Mouse (Mus musculus) liver, embryonic 16.5 days (tissue): Measurements from ENCODE around the gene CK137956. TPM values are rescaled to one million over a fixed set of nuclear protein-coding genes. Genes with fewer than 3 reads are reported as not detected.

Experiments
- ATAC-seq: fragments of 200-750 bp; cut with Nextera tagmentation; 2 replicates; pipeline ENCODE4 v1.8.0; 2017; ENCODE audit warnings: low read depth, mild to moderate bottlenecking, moderate number of reproducible peaks, moderate library complexity
- H3K27ac ChIP-seq: fragments of 300-500 bp; sonication (generic); 2 replicates; pipeline ENCODE4 v1.5.1; 2014; ENCODE audit warnings: mild to moderate bottlenecking, low read length
- H3K27me3 ChIP-seq: fragments of 300-500 bp; sonication (generic); 2 replicates; pipeline ENCODE4 v1.6.1; 2014; ENCODE audit warnings: low read depth, low read length, mixed read lengths; ENCODE audit not compliant: control insufficient read depth, insufficient read depth
- H3K36me3 ChIP-seq: fragments of 300-500 bp; sonication (generic); 2 replicates; pipeline ENCODE4 v1.6.1; 2014; ENCODE audit warnings: mild to moderate bottlenecking; ENCODE audit not compliant: control insufficient read depth, insufficient read depth
- H3K4me1 ChIP-seq: fragments of 300-500 bp; sonication (generic); 2 replicates; pipeline ENCODE4 v1.6.1; 2014; ENCODE audit warnings: low read depth, low read length, mixed read lengths; ENCODE audit not compliant: control insufficient read depth
- H3K4me2 ChIP-seq: fragments of 300-500 bp; sonication (generic); 2 replicates; pipeline ENCODE4 v1.6.1; 2014; ENCODE audit warnings: low read depth, low read length, mixed read lengths
- H3K4me3 ChIP-seq: fragments of 300-500 bp; sonication (generic); 2 replicates; pipeline ENCODE4 v1.5.1; 2014; ENCODE audit warnings: low read depth, mild to moderate bottlenecking, low read length
- H3K9ac ChIP-seq: fragments of 300-500 bp; sonication (generic); 2 replicates; pipeline ENCODE4 v1.6.1; 2014; ENCODE audit warnings: low read depth, low read length
- H3K9me3 ChIP-seq: fragments of 300-500 bp; sonication (generic); replicated peaks from 2 replicates; pipeline ENCODE4 v1.6.1; 2016; ENCODE audit warnings: low read length; ENCODE audit not compliant: control insufficient read depth
- WGBS: fragments of 180-500 bp; shearing (Covaris S2); extraction: QIAGEN DNeasy Blood & Tissue Kit; methylation state at CpG from one replicate; pipeline ENCODE4 v1.1.7; 2014; ENCODE audit not compliant: insufficient replicate concordance; 5-methylcytosine and 5-hydroxymethylcytosine counted together
- polyA plus RNA-seq: library from polyadenylated mRNA; unstranded; fragments of >200 nt; fragmentation: Nextera tagmentation; extraction: Ambion mirVana; gene quantifications from 2 replicates; pipeline ENCODE4 v1.2.1, GENCODE M21; 2015

CK137956 gene
- polyA plus RNA-seq, 1 experiment from 2014 or later, result not detected

- no peak overlapping the region for H3K4me2 ChIP-seq
- no peak overlapping the region for H3K9ac ChIP-seq
- H3K4me1 ChIP-seq, result no peaks in the 10 kb centered on the region
- H3K9me3 ChIP-seq, result no peaks in the 10 kb centered on the region
- H3K4me3 ChIP-seq, result no peak overlapping the region
- no peaks in the 10 kb centered on the region for H3K27me3 ChIP-seq
- 39% methylated on average over 2 of the region's 2 CpGs for WGBS
- no peak overlapping the region for H3K27ac ChIP-seq
- no peak for ATAC-seq
- H3K36me3 ChIP-seq, result no peaks in the 10 kb centered on the region
Observed at GRCm38 (mm10) chr4:127947696-127948095, 23.1 kb downstream of the CK137956 start.

- ATAC-seq, result no peak
- no peak overlapping the region for H3K27ac ChIP-seq
- 64% methylated on average over 7 of the region's 7 CpGs for WGBS
- H3K27me3 ChIP-seq, result no peaks in the 10 kb centered on the region
- no peaks in the 10 kb centered on the region for H3K36me3 ChIP-seq
- no peaks in the 10 kb centered on the region for H3K9me3 ChIP-seq
- no peak overlapping the region for H3K4me2 ChIP-seq
- no peaks in the 10 kb centered on the region for H3K4me1 ChIP-seq
- H3K9ac ChIP-seq, result no peak overlapping the region
- H3K4me3 ChIP-seq, result no peak overlapping the region
Observed at GRCm38 (mm10) chr4:127937474-127937873, 33.3 kb downstream of the CK137956 start.

- Histone ChIP-seq H3K4me1 (no peaks in the 10 kb centered on the region), H3K4me2 (no peak overlapping the region), H3K9me3 (no peaks in the 10 kb centered on the region), H3K27ac (no peak overlapping the region), H3K4me3 (no peak overlapping the region), H3K9ac (no peak overlapping the region), H3K36me3 (no peaks in the 10 kb centered on the region), H3K27me3 (no peaks in the 10 kb centered on the region)
- no peak for ATAC-seq
- 47% methylated on average over 3 of the region's 3 CpGs for WGBS
Observed at GRCm38 (mm10) chr4:127935369-127935768, 35.4 kb downstream of the CK137956 start.

GRCm38 (mm10) chr4:127913551-127913950 lies 57.2 kb downstream of the CK137956 start:
- H3K4me3 ChIP-seq, result no peak overlapping the region
- H3K9me3 ChIP-seq, result no peaks in the 10 kb centered on the region
- no peak for ATAC-seq
- no peaks in the 10 kb centered on the region for H3K4me1 ChIP-seq
- no peaks in the 10 kb centered on the region for H3K27me3 ChIP-seq
- no peak overlapping the region for H3K9ac ChIP-seq
- H3K4me2 ChIP-seq, result no peak overlapping the region
- 65% methylated on average over 7 of the region's 7 CpGs for WGBS
- H3K36me3 ChIP-seq, result no peaks in the 10 kb centered on the region
- H3K27ac ChIP-seq, result no peak overlapping the region

GRCm38 (mm10) chr4:127907151-127907550 lies 63.6 kb downstream of the CK137956 start:
- ATAC-seq, result no peak
- H3K4me3 ChIP-seq, result no peak overlapping the region
- no peaks in the 10 kb centered on the region for H3K36me3 ChIP-seq
- no peaks in the 10 kb centered on the region for H3K9me3 ChIP-seq
- no peaks in the 10 kb centered on the region for H3K4me1 ChIP-seq
- H3K9ac ChIP-seq, result no peak overlapping the region
- 60% methylated on average over 8 of the region's 8 CpGs for WGBS
- no peak overlapping the region for H3K4me2 ChIP-seq
- no peaks in the 10 kb centered on the region for H3K27me3 ChIP-seq
- no peak overlapping the region for H3K27ac ChIP-seq

GRCm38 (mm10) chr4:127903954-127904353 lies 66.8 kb downstream of the CK137956 start:
- H3K9me3 ChIP-seq, result no peaks in the 10 kb centered on the region
- no peaks in the 10 kb centered on the region for H3K36me3 ChIP-seq
- H3K4me3 ChIP-seq, result no peak overlapping the region
- H3K27ac ChIP-seq, result no peak overlapping the region
- ATAC-seq, result no peak
- H3K4me1 ChIP-seq, result no peaks in the 10 kb centered on the region
- no peak overlapping the region for H3K4me2 ChIP-seq
- WGBS, result 47% methylated on average over 3 of the region's 3 CpGs
- H3K9ac ChIP-seq, result no peak overlapping the region
- no peaks in the 10 kb centered on the region for H3K27me3 ChIP-seq

- no peak overlapping the region for H3K4me2 ChIP-seq
- H3K36me3 ChIP-seq, result no peaks in the 10 kb centered on the region
- 62% methylated on average over 7 of the region's 7 CpGs for WGBS
- H3K27ac ChIP-seq, result no peak overlapping the region
- H3K4me1 ChIP-seq, result no peaks in the 10 kb centered on the region
- no peak overlapping the region for H3K4me3 ChIP-seq
- H3K27me3 ChIP-seq, result no peaks in the 10 kb centered on the region
- ATAC-seq, result no peak
- H3K9ac ChIP-seq, result no peak overlapping the region
- H3K9me3 ChIP-seq, result no peaks in the 10 kb centered on the region
Observed at GRCm38 (mm10) chr4:127900893-127901456, 69.8 kb downstream of the CK137956 start.

GRCm38 (mm10) chr4:127889071-127889470 lies 81.7 kb downstream of the CK137956 start:
- 62% methylated on average over 7 of the region's 7 CpGs for WGBS

GRCm38 (mm10) chr4:127878966-127879365 lies 91.8 kb downstream of the CK137956 start:
- 83% methylated on average over 8 of the region's 8 CpGs for WGBS
- Histone ChIP-seq H3K27ac (no peak overlapping the region), H3K9ac (no peak overlapping the region), H3K4me3 (no peak overlapping the region), H3K27me3 (no peaks in the 10 kb centered on the region), H3K9me3 (0 out of 2 replicates have a peak, but pooled peaks cover 2% of the 10 kb centered on the region), H3K36me3 (no peaks in the 10 kb centered on the region), H3K4me1 (no peaks in the 10 kb centered on the region), H3K4me2 (no peak overlapping the region)
- no peak for ATAC-seq

More at GRCm38 (mm10) chr4:127889071-127889470, 81.7 kb downstream of the CK137956 start:
- Histone ChIP-seq H3K27ac (no peak overlapping the region), H3K27me3 (no peaks in the 10 kb centered on the region), H3K4me2 (no peak overlapping the region), H3K9ac (no peak overlapping the region), H3K9me3 (no peaks in the 10 kb centered on the region; the same call in 1 of the 2 replicates), H3K4me1 (no peaks in the 10 kb centered on the region), H3K4me3 (no peak overlapping the region), H3K36me3 (no peaks in the 10 kb centered on the region)
- ATAC-seq, result no peak
